Mouse (Mus musculus) spleen, postnatal 14 days (tissue): Measurements from ENCODE around the gene Nrxn3.

ENCODE experiments used
- DNase-seq, 2 experiments: peaks; one replicate each; pipeline ENCODE4 v3.0.0; 2021 to 2022; ENCODE audit warnings: low spot score in 2 of 2

Gene Nrxn3

DNA sequence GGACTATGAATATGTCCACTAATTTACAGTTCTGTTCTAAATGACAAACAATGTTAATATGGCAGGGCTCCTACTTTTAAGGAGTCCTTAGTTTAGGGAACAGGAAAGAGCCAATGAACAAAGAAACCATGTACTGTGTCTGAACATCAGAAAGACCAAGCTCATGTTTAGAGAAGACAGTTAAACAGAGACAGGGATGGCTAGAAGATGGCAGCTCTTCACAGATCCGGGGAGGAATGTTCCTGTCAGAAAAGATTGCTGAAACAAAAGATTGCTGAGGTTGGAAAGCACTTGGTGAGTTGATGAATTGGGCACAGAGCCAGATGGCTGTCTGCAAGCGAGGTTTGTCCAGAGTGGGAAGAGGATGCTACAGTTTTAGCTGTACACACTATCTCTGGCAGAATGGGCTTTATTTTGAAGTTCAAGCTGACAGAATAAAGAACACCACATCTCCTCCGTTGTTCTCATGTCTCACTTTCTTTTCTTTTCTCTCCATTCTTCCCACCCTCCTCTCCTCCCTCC, 978.3 kb downstream of the Nrxn3 start:
- no peak for DNase-seq

DNA sequence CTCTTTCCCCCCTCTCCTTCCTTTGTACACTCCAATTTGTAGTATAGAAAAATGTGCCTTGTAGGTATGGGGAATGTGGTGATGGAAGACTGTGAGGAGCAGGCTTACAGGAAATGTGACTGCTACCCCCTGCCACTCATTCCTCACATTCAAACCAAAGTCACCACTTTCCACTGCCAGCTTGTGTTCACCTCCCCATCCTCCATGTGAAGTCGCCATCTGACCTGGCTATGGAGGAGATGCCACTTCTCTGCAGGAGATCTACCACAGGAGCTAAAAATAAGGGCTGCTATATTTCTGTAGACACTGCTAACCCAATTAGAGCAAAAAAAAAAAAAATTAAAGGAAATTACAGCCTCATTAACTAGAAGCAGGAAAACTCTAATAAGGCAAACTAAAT, 980.3 kb downstream of the Nrxn3 start:
- DNase-seq, result no peak

DNA sequence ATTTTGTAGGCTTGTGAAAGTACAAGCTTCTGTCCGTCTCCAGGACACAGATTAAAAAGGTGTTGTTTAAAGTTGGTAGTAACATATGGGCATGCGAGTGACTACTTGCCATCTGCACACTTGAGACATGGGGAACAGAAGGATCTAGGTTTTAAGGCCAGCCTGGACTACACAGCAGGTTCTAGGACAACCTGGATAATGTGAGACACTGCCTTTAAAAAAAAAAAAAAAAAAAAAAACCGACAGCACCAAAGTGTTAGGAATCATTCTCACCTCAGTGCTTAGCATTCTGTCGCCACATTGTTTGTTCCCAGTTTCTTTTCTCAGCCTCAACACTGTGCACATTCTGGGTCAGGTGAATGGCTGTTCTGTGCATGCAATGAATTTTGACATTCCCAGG, 985.2 kb downstream of the Nrxn3 start:
- no peak for DNase-seq

DNA sequence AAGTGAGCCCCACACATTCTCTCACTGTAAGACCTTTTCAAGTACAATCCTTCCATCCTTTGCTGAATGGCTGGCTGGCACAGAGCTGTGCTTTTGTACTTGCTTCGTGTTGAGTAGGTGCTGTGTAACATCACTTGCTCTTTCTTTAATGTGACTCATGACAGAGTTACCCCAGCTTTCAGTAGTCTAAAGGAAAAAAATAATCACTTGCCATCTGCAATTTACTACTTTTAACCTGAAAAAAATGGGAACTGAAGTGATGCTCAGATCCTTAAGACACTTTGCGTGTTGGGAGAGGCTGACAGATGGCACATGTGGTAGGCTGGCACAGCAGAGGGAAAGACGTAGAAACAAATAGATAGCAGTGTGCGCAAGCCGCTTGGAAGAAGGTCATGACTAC, 987.8 kb downstream of the Nrxn3 start:
- no peak for DNase-seq

DNA sequence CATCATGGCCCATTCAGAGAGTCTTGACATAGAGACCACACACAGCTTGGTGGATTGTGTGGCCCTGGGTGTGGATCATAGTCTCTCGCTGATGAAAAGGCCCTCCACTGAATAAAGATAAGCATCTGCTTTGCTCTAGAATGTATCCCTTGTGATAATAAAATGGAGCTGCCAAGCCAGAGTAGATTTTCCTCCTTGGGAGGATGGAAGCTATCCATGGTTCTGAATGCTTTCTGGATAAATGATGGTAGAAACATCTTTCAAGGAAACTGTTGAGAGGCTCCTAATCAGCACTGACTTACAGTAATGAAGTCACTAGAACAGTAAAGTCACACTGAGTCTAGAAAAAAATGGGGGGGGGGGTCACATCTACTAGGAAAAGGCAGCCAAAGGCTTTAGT, 989.1 kb downstream of the Nrxn3 start:
- no peak for DNase-seq

DNA sequence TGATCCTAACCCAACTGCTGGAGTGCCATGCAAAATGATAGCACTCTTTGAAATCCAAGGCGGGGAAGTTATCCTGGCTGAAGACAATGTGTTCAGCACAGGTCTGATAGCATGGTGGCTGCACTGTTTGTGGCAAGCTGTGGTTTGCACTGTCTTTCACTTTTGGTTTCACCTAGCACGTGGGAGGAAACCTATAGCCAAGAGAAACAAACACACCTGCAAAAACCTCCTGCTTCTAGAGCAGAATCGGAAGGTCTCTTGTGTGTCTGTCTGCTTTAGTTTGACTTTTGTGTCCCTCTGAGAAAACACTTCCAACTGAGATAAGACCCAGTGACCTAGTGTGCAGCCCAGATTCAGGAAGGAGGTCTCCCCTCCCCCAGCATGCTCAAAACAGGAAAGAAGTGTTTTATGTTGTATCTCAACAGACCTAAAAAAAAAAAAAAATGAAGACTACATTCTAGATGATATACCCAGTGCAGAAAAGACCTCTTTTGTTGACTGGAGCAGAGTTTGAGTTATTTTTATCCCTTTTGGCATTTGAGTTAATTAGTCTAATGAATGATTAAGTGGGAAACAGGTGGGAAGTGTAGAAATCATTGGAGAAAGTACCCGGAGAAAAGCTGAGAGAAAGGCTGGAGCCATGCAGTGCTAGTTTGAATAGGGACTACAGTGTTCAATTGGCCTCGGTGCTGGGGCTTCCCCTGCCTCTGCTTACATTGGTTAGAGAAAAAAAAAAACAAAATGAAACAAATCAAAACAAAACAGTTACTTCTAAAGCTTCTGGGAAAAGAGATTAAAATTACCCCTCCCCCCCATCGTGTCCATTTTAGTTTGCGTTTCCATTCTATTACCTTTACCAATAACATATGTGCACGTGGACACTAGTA, 996.8 kb downstream of the Nrxn3 start:
- no peak for DNase-seq

DNA sequence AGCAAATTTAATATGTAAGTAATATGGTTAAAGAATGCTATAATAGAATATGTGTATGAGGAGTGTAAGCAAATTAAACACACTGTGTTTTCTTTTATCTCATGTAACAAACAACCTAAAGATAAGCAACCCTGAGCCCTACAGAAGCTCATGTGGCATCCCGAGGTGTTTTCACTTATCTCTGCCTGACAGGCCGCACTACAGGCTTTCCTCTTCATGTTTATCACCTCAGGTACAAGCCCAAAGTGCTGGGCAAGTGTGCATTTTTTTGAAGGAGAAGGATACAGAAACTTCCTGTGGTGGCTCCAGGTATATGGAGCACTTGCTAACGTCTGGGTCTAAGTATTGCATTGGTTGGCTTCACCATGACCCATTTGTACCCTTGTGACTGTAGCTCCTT, 998.3 kb downstream of the Nrxn3 start:
- no peak for DNase-seq

DNA sequence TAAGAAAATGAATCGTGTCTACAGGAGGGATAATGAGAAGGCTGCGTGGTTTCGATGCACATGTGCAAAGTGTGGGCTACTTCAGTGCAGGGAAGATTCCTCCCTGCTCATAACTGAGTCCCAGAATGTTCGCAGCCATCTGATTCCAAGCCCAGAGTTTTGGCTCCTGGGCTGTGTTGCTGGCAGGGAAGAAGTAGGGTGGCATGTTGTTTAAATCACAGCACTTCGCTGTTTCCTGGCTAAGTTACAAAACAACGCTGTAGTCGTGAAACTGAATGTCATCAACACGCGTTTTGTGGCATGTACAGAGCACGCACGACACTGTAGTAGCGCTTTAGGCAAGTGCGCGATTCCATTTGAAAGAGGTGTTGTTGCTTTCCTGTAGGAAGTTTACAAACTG, 999.8 kb downstream of the Nrxn3 start:
- no peak for DNase-seq

DNA sequence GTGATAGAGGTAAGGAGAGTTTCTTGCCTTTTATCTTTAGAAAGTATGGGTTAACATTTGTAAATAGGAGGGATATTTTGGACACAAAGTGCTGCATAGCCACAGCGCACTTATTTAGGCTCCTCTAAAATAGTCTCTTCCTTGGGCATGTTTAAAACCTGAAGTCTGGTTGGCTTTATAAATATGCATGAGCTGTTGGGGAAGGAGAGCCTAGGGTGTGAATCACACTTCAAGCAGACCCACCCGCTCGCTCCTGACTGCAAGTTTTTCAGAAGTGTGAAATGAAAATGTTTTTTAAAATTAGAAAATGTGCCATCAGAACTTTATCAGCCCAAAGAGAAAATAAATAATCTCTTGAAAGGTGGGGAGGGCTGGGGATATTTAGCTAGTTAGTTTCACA, 1001.4 kb downstream of the Nrxn3 start:
- no peak for DNase-seq

DNA sequence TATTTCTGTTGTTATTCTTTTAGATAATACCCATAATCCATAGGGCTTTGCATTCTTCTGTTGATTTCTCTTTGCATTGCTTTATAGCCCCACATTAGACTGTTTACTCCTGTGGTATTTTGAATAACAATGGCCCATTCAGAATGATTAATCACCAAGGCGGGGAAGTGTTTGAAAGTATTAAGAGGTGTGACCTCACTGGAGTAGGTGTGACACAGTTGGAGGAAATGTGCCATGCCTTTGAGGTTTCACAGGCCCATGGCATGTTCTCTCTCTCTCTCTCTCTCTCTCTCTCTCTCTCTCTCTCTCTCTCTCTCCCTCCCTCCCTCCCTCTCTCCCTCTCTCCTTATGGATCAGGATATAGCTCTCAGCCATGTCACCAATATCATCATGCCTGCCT, 1019.6 kb downstream of the Nrxn3 start:
- DNase-seq, result no peak

DNA sequence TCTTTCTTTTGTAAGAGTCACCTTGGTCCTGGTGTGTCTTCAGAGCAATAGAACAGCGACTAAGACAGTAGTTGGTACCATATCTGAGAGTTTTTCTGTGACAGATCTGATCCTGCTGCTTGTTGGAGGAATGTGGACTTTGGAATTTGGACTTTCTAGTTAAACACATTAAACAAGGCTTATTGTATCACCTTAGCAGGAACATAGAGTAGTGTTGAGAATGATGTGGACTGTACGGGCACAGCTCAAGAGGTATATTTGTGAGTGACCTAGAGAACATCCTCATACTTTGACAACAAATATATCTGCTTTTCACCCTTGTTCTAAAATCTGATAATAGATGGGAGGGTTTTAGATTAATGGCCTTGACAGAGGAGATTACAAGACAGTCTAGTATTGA, 1020.1 kb downstream of the Nrxn3 start:
- no peak for DNase-seq

DNA sequence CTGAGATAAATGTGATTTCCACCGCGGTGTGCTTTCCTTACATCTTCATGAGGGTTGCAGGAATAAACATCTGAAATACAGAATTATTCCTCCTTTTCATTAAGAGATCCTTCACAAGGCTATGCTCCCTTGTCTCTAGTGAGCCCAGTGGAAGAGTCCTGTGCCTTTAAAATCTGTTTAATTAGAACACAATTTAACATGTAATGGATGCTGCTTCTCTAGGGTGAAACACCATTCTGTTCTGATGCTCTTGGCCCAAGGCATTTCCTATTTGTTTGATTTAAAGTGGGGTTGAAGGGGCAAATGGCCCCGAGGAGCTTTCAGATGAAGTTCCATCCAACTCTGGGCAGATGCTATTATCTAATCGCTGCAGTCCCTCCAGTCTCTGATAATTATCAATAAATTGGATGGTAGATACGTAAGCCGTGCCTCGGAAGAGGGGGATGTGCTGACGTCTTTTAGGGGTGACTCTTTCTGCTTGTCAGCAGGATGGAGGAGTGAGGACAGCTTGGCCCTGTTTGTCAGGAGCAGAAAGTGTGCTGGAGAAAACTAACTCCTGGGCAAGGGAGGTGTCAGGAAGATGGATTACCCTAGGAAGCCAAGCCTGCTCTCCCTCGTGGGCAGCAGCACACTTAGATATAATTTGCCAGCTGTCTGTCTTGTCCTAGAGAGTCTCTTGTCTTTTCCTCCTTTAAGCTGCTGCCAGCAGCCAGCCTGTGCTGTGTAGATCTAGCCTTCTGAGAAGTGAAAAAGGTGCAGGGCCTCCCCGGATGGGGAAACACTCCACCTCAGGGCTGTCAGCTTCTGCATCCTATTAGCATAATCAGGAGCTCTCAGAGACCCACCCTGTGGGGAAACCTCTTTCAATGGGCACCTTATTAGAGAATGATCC, 1041.8 kb downstream of the Nrxn3 start:
- no peak for DNase-seq

DNA sequence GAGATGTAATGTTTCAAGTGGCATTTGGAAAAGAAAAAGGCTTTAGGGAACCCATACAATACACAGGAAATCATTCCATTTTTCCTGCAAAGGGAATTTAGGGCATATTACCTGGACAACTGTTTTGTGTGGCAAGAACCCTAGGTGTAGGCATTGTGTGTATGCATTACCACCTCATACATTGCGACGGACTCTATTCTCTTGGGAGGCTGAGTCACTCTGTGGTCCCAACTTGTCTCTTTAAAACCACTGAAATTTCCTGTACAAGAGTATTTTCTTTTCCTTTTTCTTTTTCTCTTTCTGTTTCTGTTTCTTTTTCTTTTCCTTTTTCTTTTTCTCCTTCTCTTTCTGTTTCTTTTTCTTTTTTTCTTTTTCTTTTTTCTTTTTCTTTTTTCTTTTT, 1042.5 kb downstream of the Nrxn3 start:
- no peak for DNase-seq

DNA sequence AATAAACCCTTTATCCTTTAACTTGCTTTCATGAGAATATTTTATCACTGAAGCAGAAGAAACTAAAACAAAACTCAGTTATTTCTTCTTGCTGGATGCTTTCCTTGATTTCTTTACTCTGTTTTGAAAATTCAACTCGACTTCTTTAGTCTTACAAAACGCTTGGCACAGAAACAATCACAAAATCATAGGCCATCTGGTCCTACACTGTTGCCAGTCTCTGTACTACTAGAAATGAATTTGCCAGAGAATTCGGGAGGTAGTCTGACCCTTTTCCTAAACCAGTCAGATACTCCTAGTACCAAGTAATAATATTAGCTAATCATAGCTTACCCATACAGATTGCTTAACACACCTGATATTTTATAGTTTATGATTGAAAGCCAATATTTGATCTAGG, 1066.1 kb downstream of the Nrxn3 start:
- DNase-seq, result no peak

DNA sequence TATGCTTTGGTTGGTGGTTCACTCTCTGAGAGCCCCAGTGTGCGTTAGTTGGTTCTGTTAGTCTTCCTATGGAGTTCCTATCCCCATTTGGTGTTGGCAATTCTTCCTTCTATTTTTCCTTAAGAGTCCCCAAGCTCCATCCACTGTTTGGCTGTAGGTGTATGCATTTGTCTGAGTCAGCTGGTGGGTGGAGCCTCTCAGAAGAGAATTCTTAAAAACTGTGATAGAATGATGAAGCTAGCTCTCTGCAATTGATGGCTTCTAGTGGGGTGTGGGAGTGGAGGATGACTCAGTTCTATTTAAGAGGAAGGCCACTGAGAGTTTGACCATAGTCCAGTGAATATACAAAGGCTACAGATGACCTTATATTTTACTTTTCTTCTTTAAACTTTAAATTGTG, 1067.3 kb downstream of the Nrxn3 start:
- DNase-seq, result no peak

DNA sequence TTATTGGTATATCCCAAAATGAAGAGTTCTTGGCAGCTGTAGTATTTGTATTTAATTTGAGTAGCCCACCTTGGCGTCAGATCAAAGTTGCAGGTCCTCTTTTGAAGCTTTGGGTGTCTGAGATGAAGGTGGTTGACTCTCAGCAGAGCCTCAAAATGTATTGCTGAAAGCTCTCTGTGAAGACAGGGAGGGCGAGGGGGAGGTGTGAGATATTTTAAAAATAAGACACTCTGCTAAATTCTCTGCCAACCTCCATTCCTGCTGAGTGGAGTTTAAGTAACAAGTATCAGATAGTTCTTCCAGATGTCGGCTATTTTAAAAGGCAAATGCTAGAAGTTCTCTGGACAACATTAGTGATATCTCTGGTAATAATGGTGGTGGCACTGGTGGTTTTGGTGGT, 1069.2 kb downstream of the Nrxn3 start:
- no peak for DNase-seq

DNA sequence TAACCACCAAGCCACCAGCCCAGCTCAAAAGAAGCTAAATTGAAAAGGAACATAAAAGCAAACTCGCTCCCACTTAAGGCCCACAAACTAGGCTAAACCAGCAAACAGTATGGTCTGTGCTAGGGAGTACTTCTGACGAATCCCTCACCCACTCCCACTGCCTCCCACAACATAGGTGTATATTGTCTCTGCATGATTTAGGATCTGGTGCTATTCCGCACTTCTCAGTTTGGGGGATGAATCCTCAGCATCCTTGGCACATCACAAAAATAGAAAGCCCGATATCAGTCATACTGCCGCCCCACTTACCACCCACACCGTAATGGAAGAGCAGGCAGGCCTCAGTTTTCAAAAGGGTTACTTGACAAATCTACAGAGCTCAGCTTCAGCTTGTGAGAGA, 1072.1 kb downstream of the Nrxn3 start:
- DNase-seq, result no peak

DNA sequence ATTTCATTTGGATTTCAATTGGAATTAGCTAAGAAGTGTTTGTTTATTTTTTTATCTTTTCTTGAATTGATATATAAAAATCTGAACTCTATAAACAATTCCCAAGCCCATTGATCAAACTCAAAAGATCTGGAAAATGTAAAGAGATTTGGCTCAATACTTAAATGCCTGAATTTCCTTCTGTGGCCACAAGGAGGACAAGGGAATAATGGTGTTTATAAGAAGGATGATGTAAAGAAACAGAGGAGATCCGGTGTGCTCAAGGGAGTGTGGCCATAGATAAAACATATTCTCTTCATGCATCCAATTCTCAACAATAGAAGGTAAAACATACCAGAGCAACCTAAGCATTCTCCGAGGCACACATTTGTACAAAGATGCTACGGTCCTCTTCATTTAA, 1085.5 kb downstream of the Nrxn3 start:
- no peak for DNase-seq

DNA sequence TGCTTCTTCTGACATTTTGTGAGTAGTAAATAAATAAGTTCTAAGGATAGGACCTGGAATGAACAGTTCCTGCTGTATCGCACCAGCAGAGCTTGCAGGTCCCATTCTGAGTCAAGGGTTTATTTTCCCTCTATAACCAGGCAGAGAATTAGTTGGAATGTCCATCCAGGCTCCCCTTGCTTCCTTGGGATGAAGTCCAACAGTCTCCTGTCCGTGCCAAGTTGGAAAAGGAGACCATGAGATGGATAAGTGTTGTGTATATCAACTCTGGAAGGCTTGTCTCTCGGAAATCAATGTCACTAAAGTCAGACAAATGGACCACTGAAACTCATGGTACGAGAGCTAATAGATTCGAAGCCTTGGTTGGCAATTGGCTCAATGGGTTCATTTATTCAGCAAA, 1087.5 kb downstream of the Nrxn3 start:
- DNase-seq, result no peak

DNA sequence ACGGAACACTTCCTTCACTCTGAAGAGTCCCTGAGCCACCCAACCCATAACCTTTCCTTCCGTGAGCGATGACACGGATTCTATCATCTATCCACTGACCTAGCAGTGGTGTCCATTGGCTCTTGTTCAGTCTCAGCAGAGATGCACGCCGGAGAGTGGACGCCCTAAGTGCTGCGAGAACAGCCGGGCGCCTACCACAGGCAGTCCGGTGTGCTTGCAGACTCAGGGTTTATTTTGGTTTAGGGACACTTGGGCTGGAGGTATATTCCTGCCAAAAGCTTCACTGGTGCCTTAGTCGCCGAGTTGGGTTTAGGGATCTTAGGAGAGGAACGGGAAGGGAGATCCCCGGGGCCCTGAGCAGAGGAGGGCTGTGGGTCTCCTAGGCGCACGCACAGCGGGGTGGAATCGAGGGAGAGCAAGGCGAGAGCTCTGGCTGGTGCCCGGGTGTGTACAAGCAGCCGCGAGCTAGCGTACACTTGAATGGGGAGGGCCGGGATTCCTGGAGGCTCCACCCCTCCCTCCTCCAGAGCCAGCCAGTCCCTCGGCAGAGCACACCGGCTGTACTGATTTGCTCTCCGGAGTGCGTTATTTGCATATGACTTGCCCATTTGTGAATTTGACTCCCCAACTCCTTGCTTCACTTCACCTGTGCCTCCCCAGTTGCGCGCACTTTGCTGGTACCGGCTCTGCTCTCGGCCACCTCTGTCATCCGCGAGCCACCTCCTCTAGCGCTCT, 1089.3 kb downstream of the Nrxn3 start:
- DNase-seq, result no peak

DNA sequence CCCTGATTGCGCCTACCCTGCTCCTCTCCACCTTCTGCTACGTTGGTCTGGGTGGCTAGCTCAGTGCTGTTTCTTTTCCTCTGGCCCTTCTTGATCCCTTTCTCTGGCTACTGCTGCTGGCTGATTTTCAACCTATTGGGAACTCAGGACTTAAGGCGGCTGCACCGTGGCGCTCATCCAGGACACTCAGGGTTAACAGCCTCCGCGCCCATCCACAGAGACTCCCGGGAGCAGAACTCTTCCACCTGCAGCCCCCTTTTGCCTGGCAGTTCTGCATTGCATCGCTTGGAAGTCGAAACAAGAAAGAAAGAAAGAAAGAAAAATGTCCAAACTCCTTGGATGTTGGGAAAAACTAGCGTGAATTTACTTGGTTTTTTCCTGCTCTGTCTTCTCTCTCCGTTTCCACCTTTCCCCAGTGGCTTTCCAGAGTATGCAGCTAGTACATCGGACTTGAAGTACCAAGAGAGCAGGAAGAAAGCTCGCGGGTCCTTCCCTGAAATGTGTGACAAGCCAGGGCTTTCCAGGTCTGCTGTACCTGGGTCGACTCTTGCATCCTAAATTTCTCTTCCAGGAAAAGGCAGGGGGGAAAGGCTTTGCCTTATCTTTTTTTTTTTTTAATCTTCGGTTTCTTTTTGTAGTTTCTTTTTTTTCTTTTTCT, 1090.0 kb downstream of the Nrxn3 start:
- DNase-seq, result no peak

DNA sequence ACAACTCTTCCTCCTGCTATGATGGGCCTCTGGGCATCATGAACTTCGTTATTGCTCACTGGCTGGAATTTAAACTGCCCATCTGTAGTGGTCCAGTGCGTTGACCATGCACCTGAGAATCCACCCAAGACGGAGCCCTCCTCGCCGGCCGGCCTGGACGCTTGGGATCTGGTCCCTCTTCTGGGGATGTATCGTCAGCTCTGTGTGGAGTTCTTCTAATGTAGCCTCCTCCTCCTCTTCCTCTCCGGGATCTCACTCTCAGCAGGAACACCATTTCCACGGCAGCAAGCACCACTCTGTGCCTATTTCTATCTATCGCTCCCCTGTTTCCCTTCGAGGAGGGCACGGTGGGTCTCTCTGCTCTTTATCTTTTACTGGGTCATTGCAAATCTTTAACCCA, 1090.6 kb downstream of the Nrxn3 start:
- no peak for DNase-seq
